Mouse (Mus musculus): ENCODE measurements around the gene Mrps24. TPM values are rescaled to one million over a fixed set of nuclear protein-coding genes. Genes with fewer than 3 reads are reported as not detected.

Mrps24 gene
- total and polyA plus RNA-seq, 3 experiments, result 73.8 to 107 (median 90.8) TPM

- in situ Hi-C loops (cut with MboI; ENCODE audit: low pct_ligation_motif_present, low pct_unique_long_range_greater_than_20kb, low sequenced_read_pairs), result no loop called here
- H3K4me3 ChIP-seq (replicated peaks in 1 of 3; ENCODE audit: low read depth in 2 of 3, low read length in 2 of 3, poor library complexity in 1 of 3), result no peak overlapping the region
- no peaks in the 10 kb centered on the region for H3K79me2 ChIP-seq (replicated peaks; ENCODE audit: control insufficient read depth, extremely low read depth, insufficient read depth, poor library complexity, severe bottlenecking)
- peaks cover 5 to 28% of the 10 kb centered on the region in 2 experiments for H3K36me3 ChIP-seq (replicated peaks in 1 of 2; ENCODE audit: control insufficient read depth in 1 of 2, insufficient read depth in 1 of 2, low read length in 1 of 2)
- H3K27me3 ChIP-seq (replicated peaks), result no peaks in the 10 kb centered on the region
- no peak overlapping the region for H3K9ac ChIP-seq (ENCODE audit: insufficient read depth, low read depth)
- dilution Hi-C loops (cut with MboI; ENCODE audit: extremely low pct_ligation_motif_present, extremely low pct_unique_long_range_greater_than_20kb, low sequenced_read_pairs), result no loop called here
- no peaks in the 10 kb centered on the region for H3K9me3 ChIP-seq (replicated peaks; ENCODE audit: low read length)
- no peak overlapping the region for H3K4me2 ChIP-seq (ENCODE audit: insufficient read depth, low read depth, poor library complexity, severe bottlenecking)
- H3K4me1 ChIP-seq (ENCODE audit: control insufficient read depth in 1 of 2, insufficient read depth in 2 of 2), result peaks cover 8 to 17% of the 10 kb centered on the region in 2 experiments
- no peak overlapping the region for H3K27ac ChIP-seq (ENCODE audit: insufficient read depth, low read depth)
- no peak for DNase-seq (ENCODE audit: extremely low read depth)
- TF ChIP-seq RAD21 (IDR thresholded peaks at IDR 0.05; ENCODE audit: low read depth, low read length) (no peak), PAX5 (IDR thresholded peaks at IDR 0.05; ENCODE audit: low read length) (no peak), MAX (IDR thresholded peaks at IDR 0.05; ENCODE audit: low read length) (no peak), MYC (IDR thresholded peaks at IDR 0.05; ENCODE audit: low read depth, low read length) (no peak), ELF1 (IDR thresholded peaks at IDR 0.05; ENCODE audit: low read depth, low read length) (no peak), BHLHE40 (IDR thresholded peaks at IDR 0.05; ENCODE audit: low read depth, low read length) (no peak), E2F4 (IDR thresholded peaks at IDR 0.05; ENCODE audit: insufficient replicate concordance, low read depth, low read length) (no peak), CHD2 (IDR thresholded peaks at IDR 0.05; ENCODE audit: low read length) (no peak), JUN (IDR thresholded peaks at IDR 0.05; ENCODE audit: insufficient read depth, low read depth, low read length) (no peak)
Observed at GRCm38 (mm10) chr11:5701821-5702220, 13.7 kb downstream of the Mrps24 start.

GRCm38 (mm10) chr11:5701300-5701699 lies 14.2 kb downstream of the Mrps24 start:
- no peak overlapping the region for H3K27ac ChIP-seq (ENCODE audit: insufficient read depth, low read depth)
- no peak overlapping the region for H3K4me2 ChIP-seq (ENCODE audit: insufficient read depth, low read depth, poor library complexity, severe bottlenecking)
- peaks cover 6 to 12% of the 10 kb centered on the region in 2 experiments for H3K4me1 ChIP-seq (ENCODE audit: control insufficient read depth in 1 of 2, insufficient read depth in 2 of 2)
- H3K9me3 ChIP-seq (replicated peaks; ENCODE audit: low read length), result no peaks in the 10 kb centered on the region
- H3K27me3 ChIP-seq (replicated peaks), result no peaks in the 10 kb centered on the region
- no peak for TF ChIP-seq SMC3 (IDR thresholded peaks at IDR 0.05; ENCODE audit: low read depth, low read length)
- TF ChIP-seq TBP (conservative IDR thresholded peaks at IDR 0.05; ENCODE audit: low read depth, low read length), result no peak
- TF ChIP-seq CHD2 (IDR thresholded peaks at IDR 0.05; ENCODE audit: low read length), result no peak
- TF ChIP-seq GABPA (IDR thresholded peaks at IDR 0.05; ENCODE audit: insufficient replicate concordance, low read depth, low read length), result no peak
- TF ChIP-seq ETS1 (conservative IDR thresholded peaks at IDR 0.05; ENCODE audit: low read depth, low read length), result no peak
- TF ChIP-seq IRF4 (IDR thresholded peaks at IDR 0.05; ENCODE audit: low read depth, low read length), result no peak
- TF ChIP-seq KAT2A (IDR thresholded peaks at IDR 0.05; ENCODE audit: insufficient replicate concordance, low read length), result no peak
- no peak for TF ChIP-seq MEF2A (IDR thresholded peaks at IDR 0.05; ENCODE audit: borderline replicate concordance, low read depth, low read length)
- no peak for TF ChIP-seq MAFK (IDR thresholded peaks at IDR 0.05; ENCODE audit: insufficient replicate concordance, low read length)
- no peak for TF ChIP-seq UBTF (IDR thresholded peaks at IDR 0.05; ENCODE audit: low read depth, low read length)
- H3K36me3 ChIP-seq (replicated peaks in 1 of 2; ENCODE audit: control insufficient read depth in 1 of 2, insufficient read depth in 1 of 2, low read length in 1 of 2), result peaks cover 5 to 28% of the 10 kb centered on the region in 2 experiments
- H3K4me3 ChIP-seq (replicated peaks in 1 of 3; ENCODE audit: low read depth in 2 of 3, low read length in 2 of 3, poor library complexity in 1 of 3), result no peak overlapping the region
- no peaks in the 10 kb centered on the region for H3K79me2 ChIP-seq (replicated peaks; ENCODE audit: control insufficient read depth, extremely low read depth, insufficient read depth, poor library complexity, severe bottlenecking)
- H3K9ac ChIP-seq (ENCODE audit: insufficient read depth, low read depth), result no peak overlapping the region
- in situ Hi-C loops (cut with MboI; ENCODE audit: low pct_ligation_motif_present, low pct_unique_long_range_greater_than_20kb, low sequenced_read_pairs), result no loop called here
- dilution Hi-C loops (cut with MboI; ENCODE audit: extremely low pct_ligation_motif_present, extremely low pct_unique_long_range_greater_than_20kb, low sequenced_read_pairs), result no loop called here
- DNase-seq (ENCODE audit: extremely low read depth), result no peak

Measured in CH12.LX (cell line).